Comparison of ENCODE assay signal across 16 mouse cellular contexts in genomic region chr16:32232050-32232449, GRCm38 (mm10). TPM values are rescaled to one million over a fixed set of nuclear protein-coding genes. Genes with fewer than 3 reads are reported as not detected.
"Had no signal": no experiment of that assay in that cellular context is flagged by ENCODE, and none has a peak within 500 bp of the region (broad histone marks: within the 10 kb centered on the region; RNA-seq: fewer than 3 reads in every experiment).

No protein-coding gene starts in this region.

RNA-seq across cellular contexts. Expression of gene Smco1, which starts 39.2 kb away (rescaled TPM):
- total RNA-seq: left cerebral cortex, postnatal 10 days; left cerebral cortex, postnatal 4 days; liver, adult 2 months; midbrain, postnatal 0 days had no signal
- polyA plus RNA-seq: kidney, embryonic 15.5 days; large intestine, adult 2 months; limb, embryonic 13.5 days; liver, adult 2 months; liver, embryonic 14.5 days; macrophage; small intestine, adult 2 months; thymus, postnatal 0 days had no signal

RNA-seq across cellular contexts. Expression of gene Bex6, which starts 52.4 kb away (rescaled TPM):
- total RNA-seq: layer of hippocampus, adult 8-10 months; layer of hippocampus, postnatal 14 days; left cerebral cortex, adult 18-20 months; left cerebral cortex, postnatal 10 days; left cerebral cortex, postnatal 4 days; liver, adult 2 months; midbrain, postnatal 0 days had no signal
- polyA plus RNA-seq: kidney, embryonic 15.5 days; large intestine, adult 2 months; limb, embryonic 13.5 days; liver, adult 2 months; midbrain, embryonic 13.5 days; midbrain, postnatal 0 days; neural tube, embryonic 14.5 days; small intestine, adult 2 months had no signal
